Mouse (Mus musculus): Measurements from ENCODE around the gene Gm9887.

The Gm9887 gene

GRCm38 (mm10) chr12:69371854-69372671 lies at the start of gene Gm9887, which contains the start of gene Arf6:
Gene Gm9887, minus strand, starts transcription at chr12:69372458.
Gene Arf6, plus strand, starts transcription at chr12:69372150.
- DNase-seq (ENCODE audit: low spot score), result peak; percentile 78

GRCm38 (mm10) chr12:69420716-69421115 lies 48.5 kb upstream of the Gm9887 start:
- no peak for DNase-seq (ENCODE audit: low spot score)

- DNase-seq (ENCODE audit: low spot score), result no peak
Measured at GRCm38 (mm10) chr12:69419606-69420005, 47.3 kb upstream of the Gm9887 start.

GRCm38 (mm10) chr12:69419017-69419605 lies 46.9 kb upstream of the Gm9887 start:
- DNase-seq (ENCODE audit: low spot score), result no peak

GRCm38 (mm10) chr12:69418606-69419005 lies 46.3 kb upstream of the Gm9887 start:
- DNase-seq (ENCODE audit: low spot score), result no peak

- no peak for DNase-seq (ENCODE audit: low spot score)
Measured at GRCm38 (mm10) chr12:69417701-69418291, 45.5 kb upstream of the Gm9887 start.

- no peak for DNase-seq (ENCODE audit: low spot score)
Measured at GRCm38 (mm10) chr12:69416793-69417192, 44.5 kb upstream of the Gm9887 start.

GRCm38 (mm10) chr12:69414826-69415572 lies 42.7 kb upstream of the Gm9887 start:
- DNase-seq (ENCODE audit: low spot score), result no peak

GRCm38 (mm10) chr12:69413303-69413702 lies 41.0 kb upstream of the Gm9887 start:
- DNase-seq (ENCODE audit: low spot score), result no peak

GRCm38 (mm10) chr12:69411936-69412335 lies 39.7 kb upstream of the Gm9887 start:
- DNase-seq (ENCODE audit: low spot score), result no peak

- no peak for DNase-seq (ENCODE audit: low spot score)
Measured at GRCm38 (mm10) chr12:69410767-69411166, 38.5 kb upstream of the Gm9887 start.

- DNase-seq (ENCODE audit: low spot score), result no peak
Measured at GRCm38 (mm10) chr12:69402594-69403167, 30.4 kb upstream of the Gm9887 start.

GRCm38 (mm10) chr12:69402100-69402499 lies 29.8 kb upstream of the Gm9887 start:
- DNase-seq (ENCODE audit: low spot score), result no peak

- no peak for DNase-seq (ENCODE audit: low spot score)
Measured at GRCm38 (mm10) chr12:69400871-69401286, 28.6 kb upstream of the Gm9887 start.

- DNase-seq (ENCODE audit: low spot score), result no peak
Measured at GRCm38 (mm10) chr12:69400367-69400766, 28.1 kb upstream of the Gm9887 start.

GRCm38 (mm10) chr12:69394456-69394855 lies 22.2 kb upstream of the Gm9887 start:
- DNase-seq (ENCODE audit: low spot score), result no peak

GRCm38 (mm10) chr12:69393076-69393475 lies 20.8 kb upstream of the Gm9887 start:
- DNase-seq (ENCODE audit: low spot score), result no peak

GRCm38 (mm10) chr12:69390000-69390698 lies 17.9 kb upstream of the Gm9887 start:
- DNase-seq (ENCODE audit: low spot score), result no peak

- no peak for DNase-seq (ENCODE audit: low spot score)
Measured at GRCm38 (mm10) chr12:69389273-69389938, 17.1 kb upstream of the Gm9887 start.

- DNase-seq (ENCODE audit: low spot score), result no peak
Measured at GRCm38 (mm10) chr12:69388321-69388869, 16.1 kb upstream of the Gm9887 start.

Measured in layer of hippocampus, adult 9-10 months (tissue).